Mouse (Mus musculus) liver, adult (tissue): Measurements from ENCODE around the gene Olfr374.
"Not testable (repeated sequence)": the region's sequence is repeated elsewhere in the genome, so short reads cannot be mapped to it uniquely, and the experiment has no call there.

Source experiments
- GATA4 ChIP-seq: IDR thresholded peaks from 2 replicates; pipeline ENCODE4 v1.6.1; 2014; ENCODE audit warnings: mild to moderate bottlenecking, low read length; ENCODE audit not compliant: insufficient replicate concordance

The Olfr374 gene

GRCm38 (mm10) chr8:72106740-72107139 is at the start of gene Olfr374:
Gene Olfr374, plus strand, starts transcription at chr8:72107040.
- TF ChIP-seq GATA4, result no peak

GRCm38 (mm10) chr8:72082877-72083276 is 24.0 kb upstream of the Olfr374 start, which contains the start of gene Olfr373:
Gene Olfr373, plus strand, starts transcription at chr8:72083177.
- not testable (repeated sequence) for TF ChIP-seq GATA4

- TF ChIP-seq GATA4, result no peak
Observed at GRCm38 (mm10) chr8:72084744-72085143, 22.1 kb upstream of the Olfr374 start.

- no peak for TF ChIP-seq GATA4
Observed at GRCm38 (mm10) chr8:72105165-72105564, 1.7 kb upstream of the Olfr374 start.

- no peak for TF ChIP-seq GATA4
Observed at GRCm38 (mm10) chr8:72110876-72111275, 4.0 kb downstream of the Olfr374 start.

- no peak for TF ChIP-seq GATA4
Observed at GRCm38 (mm10) chr8:72112486-72112885, 5.6 kb downstream of the Olfr374 start.

- TF ChIP-seq GATA4, result no peak
Observed at GRCm38 (mm10) chr8:72115202-72115601, 8.4 kb downstream of the Olfr374 start.

GRCm38 (mm10) chr8:72118616-72119015 is 11.8 kb downstream of the Olfr374 start:
- TF ChIP-seq GATA4, result no peak

- no peak for TF ChIP-seq GATA4
Observed at GRCm38 (mm10) chr8:72121997-72122396, 15.2 kb downstream of the Olfr374 start.

- TF ChIP-seq GATA4, result no peak
Observed at GRCm38 (mm10) chr8:72127834-72128233, 21.0 kb downstream of the Olfr374 start.

- peak; percentile 75; the same call in 1 of the 2 replicates for TF ChIP-seq GATA4
Observed at GRCm38 (mm10) chr8:72131251-72131650, 24.4 kb downstream of the Olfr374 start.

GRCm38 (mm10) chr8:72131901-72132300 is 25.1 kb downstream of the Olfr374 start:
- no peak for TF ChIP-seq GATA4

GRCm38 (mm10) chr8:72132417-72132816 is 25.6 kb downstream of the Olfr374 start:
- TF ChIP-seq GATA4, result no peak

- peak; percentile 17; the same call in 1 of the 2 replicates for TF ChIP-seq GATA4
Observed at GRCm38 (mm10) chr8:72132891-72133290, 26.1 kb downstream of the Olfr374 start.

GRCm38 (mm10) chr8:72133507-72133906 is 26.7 kb downstream of the Olfr374 start:
- TF ChIP-seq GATA4, result peak; percentile 31; the same call in 1 of the 2 replicates

- TF ChIP-seq GATA4, result no peak
Observed at GRCm38 (mm10) chr8:72134756-72135445, 28.1 kb downstream of the Olfr374 start, which contains the start of gene Tpm4. Gene Tpm4, plus strand, starts transcription at chr8:72134975.

- no peak for TF ChIP-seq GATA4
Observed at GRCm38 (mm10) chr8:72135446-72136301, 28.8 kb downstream of the Olfr374 start.
